ENCODE assay signal across 21 mouse cellular contexts in the genomic region with DNA sequence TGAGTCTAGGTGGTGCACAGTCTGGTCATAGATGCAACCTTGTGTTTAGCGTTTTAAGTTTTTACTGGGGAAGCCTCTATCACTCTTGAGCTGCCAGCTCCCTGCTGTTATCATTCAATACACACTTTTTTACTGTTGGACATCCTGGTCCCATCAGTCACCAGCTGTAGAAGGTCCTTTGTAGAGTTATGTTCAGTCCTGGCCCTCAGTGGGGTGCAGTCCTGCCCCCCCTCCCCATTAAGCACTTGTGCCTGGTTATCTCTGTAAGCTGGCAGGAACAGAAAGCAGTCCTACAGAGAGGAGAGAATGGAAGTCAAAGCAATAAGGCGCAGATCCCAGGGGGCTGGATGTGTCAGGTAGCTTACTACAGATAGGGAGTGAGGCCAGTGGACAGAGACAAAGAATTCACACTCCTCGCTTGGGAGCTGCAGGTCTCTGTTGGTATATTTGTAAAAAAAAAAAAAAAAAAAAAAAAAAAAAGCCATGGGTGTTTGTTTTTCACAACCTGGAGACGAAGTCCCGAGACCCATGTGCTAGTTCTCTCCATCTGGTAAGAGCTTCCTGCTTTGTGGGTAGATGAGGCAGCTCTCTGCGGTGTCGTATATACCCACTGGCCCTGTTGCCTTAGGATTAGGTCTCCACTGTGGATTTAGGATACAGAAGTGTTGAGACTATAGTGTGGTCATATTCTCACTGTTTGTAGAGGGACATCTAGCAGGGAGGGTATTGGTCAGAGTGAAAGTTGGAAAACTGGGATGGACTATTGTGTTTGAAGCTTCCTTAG. TPM values are rescaled to one million over a fixed set of nuclear protein-coding genes. Genes with fewer than 3 reads are reported as not detected.
A peak's percentile ranks its signal among the peaks of the same experiment; 100 is the strongest.
DNase-seq lines count a peak whose midpoint lies in the region; ATAC-seq lines count a peak whose summit lies in the region.
"Had no signal": no experiment of that assay in that cellular context is flagged by ENCODE, and none has a peak within 500 bp of the region (broad histone marks: within the 10 kb centered on the region; RNA-seq: fewer than 3 reads in every experiment).

No protein-coding gene starts in this region.

- H3K4me3 ChIP-seq in heart, embryonic 13.5 days = no peak overlapping the region
- H3K4me3 ChIP-seq in liver, embryonic 13.5 days (replicated peaks) = no peak overlapping the region
- H3K4me3 ChIP-seq: hindbrain, embryonic 12.5 days; limb, embryonic 15.5 days; midbrain, embryonic 15.5 days had no signal

- no peak overlapping the region for H3K4me2 ChIP-seq in heart, embryonic 13.5 days
- H3K4me2 ChIP-seq in liver, embryonic 13.5 days = peak overlapping the region; percentile 33
- H3K4me2 ChIP-seq: hindbrain, embryonic 12.5 days; limb, embryonic 15.5 days; midbrain, embryonic 15.5 days had no signal

- no peak for DNase-seq in heart, adult 8-10 months (ENCODE audit: low spot score)
- DNase-seq in 416B (ENCODE audit: low read depth) = peak; percentile 63
- peak; percentile 51 for DNase-seq in c-Kit-positive CD71-positive TER-119-positive erythroid progenitor cells, embryonic 14.5 days (ENCODE audit: low spot score)
- DNase-seq in liver, embryonic 13.5 days = peak; percentile 56
- no peak for DNase-seq in kidney, adult 18-20 months
- no peak for DNase-seq in kidney, adult 9 months
- DNase-seq in testis, postnatal 10 days (ENCODE audit: low spot score) = no peak
- DNase-seq: adrenal gland, adult 2 months; B cell, adult 2 months; cerebellum, adult 9-10 months; gastrocnemius, postnatal 10 days; kidney, postnatal 25 days; lung, postnatal 14 days; right cerebral cortex, adult 18-20 months; thymus, adult 2 months had no signal

- WGBS in heart, embryonic 13.5 days = 51% methylated on average over 7 of the region's 7 CpGs
- WGBS in liver, embryonic 13.5 days (ENCODE audit: insufficient replicate concordance) = 27% methylated on average over 7 of the region's 7 CpGs

- H3K9ac ChIP-seq in heart, embryonic 13.5 days = no peak overlapping the region
- H3K9ac ChIP-seq in liver, embryonic 13.5 days = peak overlapping the region; percentile 61
- H3K9ac ChIP-seq: hindbrain, embryonic 12.5 days; limb, embryonic 15.5 days; midbrain, embryonic 15.5 days had no signal

- peaks cover 76% of the 10 kb centered on the region for H3K36me3 ChIP-seq in heart, embryonic 13.5 days
- H3K36me3 ChIP-seq in liver, embryonic 13.5 days = peaks cover 83% of the 10 kb centered on the region

- H3K27me3 ChIP-seq in heart, embryonic 13.5 days (replicated peaks) = no peaks in the 10 kb centered on the region
- no peaks in the 10 kb centered on the region for H3K27me3 ChIP-seq in liver, embryonic 13.5 days
- H3K27me3 ChIP-seq: hindbrain, embryonic 12.5 days; limb, embryonic 15.5 days; midbrain, embryonic 15.5 days had no signal

- H3K4me1 ChIP-seq in heart, embryonic 13.5 days = peaks cover 35% of the 10 kb centered on the region
- peaks cover 57% of the 10 kb centered on the region for H3K4me1 ChIP-seq in liver, embryonic 13.5 days (replicated peaks)
- H3K4me1 ChIP-seq: hindbrain, embryonic 12.5 days; limb, embryonic 15.5 days; midbrain, embryonic 15.5 days had no signal

- peak; percentile 42; the same call in 1 of the 2 replicates for ATAC-seq in heart, embryonic 13.5 days (ENCODE audit: extremely low read depth, insufficient number of reproducible peaks, low FRiP score, low TSS enrichment)
- ATAC-seq in liver, embryonic 13.5 days (ENCODE audit: low read depth) = peak; percentile 83
- ATAC-seq: forebrain, embryonic 16.5 days; intestine, embryonic 16.5 days; midbrain, embryonic 15.5 days had no signal

- H3K27ac ChIP-seq in heart, embryonic 13.5 days (replicated peaks) = peak overlapping the region; percentile 81
- peak overlapping the region; percentile 86 for H3K27ac ChIP-seq in liver, embryonic 13.5 days
- H3K27ac ChIP-seq: hindbrain, embryonic 12.5 days; limb, embryonic 15.5 days; midbrain, embryonic 15.5 days had no signal

- H3K9me3 ChIP-seq in heart, embryonic 13.5 days = no peaks in the 10 kb centered on the region
- no peaks in the 10 kb centered on the region for H3K9me3 ChIP-seq in liver, embryonic 13.5 days (replicated peaks)
- H3K9me3 ChIP-seq: hindbrain, embryonic 12.5 days; limb, embryonic 15.5 days; midbrain, embryonic 15.5 days had no signal

RNA-seq across cellular contexts. Expression of gene Cul4a, which starts 15.7 kb away (rescaled TPM):
- 99.5 and 102 TPM in 2 replicates for polyA plus RNA-seq in heart, embryonic 13.5 days (2015; fragmentation: Nextera tagmentation; extraction: Ambion mirVana)
- 10 to 100 TPM; 75.8 to 84.1 (median 80.2) TPM for total RNA-seq in heart, adult 8-10 months (2022)
- polyA plus RNA-seq in liver, embryonic 13.5 days (2015; fragmentation: Nextera tagmentation; extraction: Ambion mirVana) = 74.1 and 91.0 TPM in 2 replicates

RNA-seq across cellular contexts. Expression of gene Pcid2, which starts 15.8 kb away (rescaled TPM):
- 24.2 and 25.7 TPM in 2 replicates for polyA plus RNA-seq in heart, embryonic 13.5 days (2015; fragmentation: Nextera tagmentation; extraction: Ambion mirVana)
- 1 to 10 TPM; 8.4 to 9.7 (median 9.4) TPM for total RNA-seq in heart, adult 8-10 months (2022)
- 19.8 and 22.1 TPM in 2 replicates for polyA plus RNA-seq in liver, embryonic 13.5 days (2015; fragmentation: Nextera tagmentation; extraction: Ambion mirVana)

RNA-seq across cellular contexts. Expression of gene Lamp1, which starts 37.9 kb away (rescaled TPM):
- polyA plus RNA-seq in heart, embryonic 13.5 days (2015; fragmentation: Nextera tagmentation; extraction: Ambion mirVana) = 305 and 332 TPM in 2 replicates
- total RNA-seq in heart, adult 8-10 months (2022) = 100 to 1,000 TPM; 413 to 443 (median 429) TPM
- polyA plus RNA-seq in liver, embryonic 13.5 days (2015; fragmentation: Nextera tagmentation; extraction: Ambion mirVana) = 179 and 196 TPM in 2 replicates

Comparison
In these comparisons a context has a peak if more than half of its experiments do, and no peak if none do; other contexts are left out.
1. DNase-seq: peak in 416B (single experiment), c-Kit-positive CD71-positive TER-119-positive erythroid progenitor cells, embryonic 14.5 days (single experiment) and liver, embryonic 13.5 days (single experiment); none in heart, adult 8-10 months (single experiment), kidney, adult 18-20 months (single experiment), kidney, adult 9 months (single experiment) and testis, postnatal 10 days (single experiment).